Mouse (Mus musculus) forebrain, postnatal 0 days (tissue): ENCODE results near the gene Rprd1b. TPM values are rescaled to one million over a fixed set of nuclear protein-coding genes. Genes with fewer than 3 reads are reported as not detected.

Experiments
- ATAC-seq: fragments of 200-750 bp; cut with Nextera tagmentation; 2 replicates; pipeline ENCODE4 v1.8.0; 2017; ENCODE audit warnings: mild to moderate bottlenecking, moderate library complexity
- DNase-seq: peaks from one replicate; pipeline ENCODE4 v3.0.0-alpha.2; 2015
- H3K27ac ChIP-seq: fragments of 300-500 bp; sonication (generic); 2 replicates; pipeline ENCODE4 v1.5.1; 2014; ENCODE audit warnings: low read depth, mild to moderate bottlenecking, antibody characterized with exemption, low read length, moderate library complexity, mixed read lengths
- H3K27me3 ChIP-seq: fragments of 300-500 bp; sonication (generic); 2 replicates; pipeline ENCODE4 v1.6.1; 2014; ENCODE audit warnings: mild to moderate bottlenecking, low read length, mixed read lengths; ENCODE audit not compliant: insufficient read depth
- H3K36me3 ChIP-seq: fragments of 300-500 bp; sonication (generic); 2 replicates; pipeline ENCODE4 v1.6.1; 2014; ENCODE audit warnings: mild to moderate bottlenecking, moderate library complexity; ENCODE audit not compliant: insufficient read depth
- H3K4me1 ChIP-seq: fragments of 300-500 bp; sonication (generic); 2 replicates; pipeline ENCODE4 v1.6.1; 2014; ENCODE audit warnings: antibody characterized with exemption; ENCODE audit not compliant: insufficient read depth
- H3K4me2 ChIP-seq: fragments of 300-500 bp; sonication (generic); 2 replicates; pipeline ENCODE4 v1.6.1; 2014; ENCODE audit warnings: low read depth, mild to moderate bottlenecking, moderate library complexity
- H3K4me3 ChIP-seq: fragments of 300-500 bp; sonication (generic); 2 replicates; pipeline ENCODE4 v1.5.1; 2014; ENCODE audit warnings: low read depth, low read length, mixed read lengths
- H3K9ac ChIP-seq: fragments of 300-500 bp; sonication (generic); 2 replicates; pipeline ENCODE4 v1.6.1; 2014; ENCODE audit warnings: mild to moderate bottlenecking
- H3K9me3 ChIP-seq: fragments of 300-500 bp; sonication (generic); 2 replicates; pipeline ENCODE4 v1.6.1; 2016; ENCODE audit warnings: low read length
- CTCF ChIP-seq: sonication (generic); IDR thresholded peaks from 2 replicates; pipeline ENCODE4 v1.5.1; 2016; ENCODE audit warnings: antibody characterized with exemption, control low read depth, low read depth
- WGBS: fragments of 180-500 bp; shearing (Covaris S2); extraction: QIAGEN DNeasy Blood & Tissue Kit; methylation state at CpG from one replicate; pipeline ENCODE4 v1.1.7; 2014; 5-methylcytosine and 5-hydroxymethylcytosine counted together
- polyA plus RNA-seq: library from polyadenylated mRNA; unstranded; fragments of >200 nt; fragmentation: Nextera tagmentation; extraction: Ambion mirVana; gene quantifications from 2 replicates; pipeline ENCODE4 v1.2.1, GENCODE M21; 2015
- total RNA-seq: library from RNA; depleted of rRNA; stranded (reverse); fragments of >200 nt; gene quantifications from 2 replicates; pipeline ENCODE4 v1.2.3, GENCODE M21; 2014

Gene Rprd1b
- total and polyA plus RNA-seq, 2 experiments from 2014 or later = 18.8 to 61.3 TPM

GRCm38 (mm10) chr2:158128461-158129130 is 100.3 kb downstream of the Rprd1b start:
- H3K27ac ChIP-seq = no peak overlapping the region
- no peak overlapping the region for H3K4me2 ChIP-seq
- DNase-seq = no peak
- 84% methylated on average over 8 of the region's 8 CpGs for WGBS
- H3K36me3 ChIP-seq = no peaks in the 10 kb centered on the region
- no peaks in the 10 kb centered on the region for H3K27me3 ChIP-seq
- H3K9me3 ChIP-seq = no peaks in the 10 kb centered on the region
- ATAC-seq = no peak
- H3K4me3 ChIP-seq = no peak overlapping the region
- no peak overlapping the region for H3K9ac ChIP-seq
- TF ChIP-seq CTCF = no peak
- no peaks in the 10 kb centered on the region for H3K4me1 ChIP-seq

- ATAC-seq (no peak), DNase-seq (no peak)
- no peak for TF ChIP-seq CTCF
- 87% methylated on average over 16 of the region's 16 CpGs for WGBS
- Histone ChIP-seq H3K4me1 (no peaks in the 10 kb centered on the region), H3K4me3 (no peak overlapping the region), H3K36me3 (no peaks in the 10 kb centered on the region), H3K9me3 (no peaks in the 10 kb centered on the region), H3K27me3 (no peaks in the 10 kb centered on the region), H3K4me2 (no peak overlapping the region), H3K27ac (no peak overlapping the region), H3K9ac (no peak overlapping the region)
Measured at GRCm38 (mm10) chr2:158129291-158130002, 101.2 kb downstream of the Rprd1b start.

GRCm38 (mm10) chr2:158130391-158130986 is 102.2 kb downstream of the Rprd1b start:
- no peaks in the 10 kb centered on the region for H3K36me3 ChIP-seq
- H3K4me1 ChIP-seq = no peaks in the 10 kb centered on the region
- no peaks in the 10 kb centered on the region for H3K27me3 ChIP-seq
- H3K4me2 ChIP-seq = no peak overlapping the region
- no peak overlapping the region for H3K27ac ChIP-seq
- no peaks in the 10 kb centered on the region for H3K9me3 ChIP-seq
- 44% methylated on average over 5 of the region's 5 CpGs for WGBS
- TF ChIP-seq CTCF = no peak
- DNase-seq = peak; percentile 20
- H3K9ac ChIP-seq = no peak overlapping the region
- ATAC-seq = no peak
- H3K4me3 ChIP-seq = no peak overlapping the region

- Histone ChIP-seq H3K9ac (no peak overlapping the region), H3K27ac (no peak overlapping the region), H3K4me2 (no peak overlapping the region), H3K9me3 (no peaks in the 10 kb centered on the region), H3K4me3 (no peak overlapping the region), H3K27me3 (no peaks in the 10 kb centered on the region), H3K36me3 (no peaks in the 10 kb centered on the region), H3K4me1 (no peaks in the 10 kb centered on the region)
- TF ChIP-seq CTCF = no peak
- no peak for DNase-seq
- ATAC-seq = no peak
- 91% methylated on average over 13 of the region's 13 CpGs for WGBS
Measured at GRCm38 (mm10) chr2:158131197-158131835, 103.0 kb downstream of the Rprd1b start.

GRCm38 (mm10) chr2:158132320-158132719 is 104.0 kb downstream of the Rprd1b start:
- Histone ChIP-seq H3K4me1 (no peaks in the 10 kb centered on the region), H3K27ac (no peak overlapping the region), H3K4me2 (no peak overlapping the region), H3K27me3 (no peaks in the 10 kb centered on the region), H3K9ac (no peak overlapping the region), H3K36me3 (no peaks in the 10 kb centered on the region), H3K9me3 (no peaks in the 10 kb centered on the region), H3K4me3 (no peak overlapping the region)
- no peak for ATAC-seq
- 82% methylated on average over 10 of the region's 10 CpGs for WGBS
- TF ChIP-seq CTCF = no peak
- no peak for DNase-seq

- Histone ChIP-seq H3K4me2 (no peak overlapping the region), H3K4me3 (no peak overlapping the region), H3K9me3 (no peaks in the 10 kb centered on the region), H3K27ac (no peak overlapping the region), H3K27me3 (no peaks in the 10 kb centered on the region), H3K9ac (no peak overlapping the region), H3K36me3 (no peaks in the 10 kb centered on the region), H3K4me1 (no peaks in the 10 kb centered on the region)
- 83% methylated on average over 6 of the region's 6 CpGs for WGBS
- no peak for ATAC-seq
- TF ChIP-seq CTCF = no peak
- DNase-seq = no peak
Measured at GRCm38 (mm10) chr2:158133050-158133449, 104.8 kb downstream of the Rprd1b start.

- DNase-seq (no peak), ATAC-seq (no peak)
- Histone ChIP-seq H3K27ac (no peak overlapping the region), H3K4me2 (no peak overlapping the region), H3K9me3 (no peaks in the 10 kb centered on the region), H3K27me3 (no peaks in the 10 kb centered on the region), H3K4me3 (no peak overlapping the region), H3K36me3 (no peaks in the 10 kb centered on the region), H3K4me1 (no peaks in the 10 kb centered on the region), H3K9ac (no peak overlapping the region)
- 48% methylated on average over 7 of the region's 7 CpGs for WGBS
- TF ChIP-seq CTCF = no peak
Measured at GRCm38 (mm10) chr2:158136205-158136604, 107.9 kb downstream of the Rprd1b start.
